Mouse (Mus musculus) left cerebral cortex, adult 18-20 months (tissue): ENCODE data around the gene Pdzph1. TPM values are rescaled to one million over a fixed set of nuclear protein-coding genes. Genes with fewer than 3 reads are reported as not detected.

ENCODE experiments used
- DNase-seq, 2 experiments: peaks; one replicate each; pipeline ENCODE4 v3.0.0; 2021 to 2022; ENCODE audit warnings: low spot score in 2 of 2, mixed read lengths in 1 of 2
- total RNA-seq, 2 experiments: library from RNA; stranded (reverse); gene quantifications; 2 replicates each; pipeline ENCODE4 v1.2.3; 2021

The Pdzph1 gene
- total RNA-seq, 2 experiments from 2014 or later: 5.1 to 6.0 TPM

DNA sequence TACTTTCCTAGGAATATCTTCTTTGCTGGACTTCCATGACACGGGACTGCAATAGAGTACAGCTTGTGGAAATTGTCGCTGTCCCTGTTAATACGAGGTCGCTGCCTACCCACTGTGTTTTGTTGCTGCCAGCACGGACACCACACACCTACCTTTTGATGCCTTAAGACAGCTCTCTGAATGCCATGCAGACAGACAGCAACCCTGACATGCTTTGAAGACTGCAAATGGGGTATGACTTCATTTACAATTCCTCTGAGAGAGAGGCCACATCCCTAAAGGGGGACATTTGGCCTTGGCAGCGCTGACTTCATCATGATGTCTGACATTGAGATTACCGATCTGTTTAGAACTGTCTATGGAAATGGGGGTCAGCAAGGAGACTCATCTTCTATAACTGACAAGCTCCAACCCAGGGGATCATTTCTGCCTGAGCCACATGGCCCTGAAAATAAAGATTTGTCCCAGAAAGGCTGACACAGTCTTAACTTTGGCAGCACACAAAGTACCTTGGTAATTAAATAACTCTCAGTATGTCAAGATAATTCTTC lies 67.8 kb downstream of the Pdzph1 start:
- no peak for DNase-seq

DNA sequence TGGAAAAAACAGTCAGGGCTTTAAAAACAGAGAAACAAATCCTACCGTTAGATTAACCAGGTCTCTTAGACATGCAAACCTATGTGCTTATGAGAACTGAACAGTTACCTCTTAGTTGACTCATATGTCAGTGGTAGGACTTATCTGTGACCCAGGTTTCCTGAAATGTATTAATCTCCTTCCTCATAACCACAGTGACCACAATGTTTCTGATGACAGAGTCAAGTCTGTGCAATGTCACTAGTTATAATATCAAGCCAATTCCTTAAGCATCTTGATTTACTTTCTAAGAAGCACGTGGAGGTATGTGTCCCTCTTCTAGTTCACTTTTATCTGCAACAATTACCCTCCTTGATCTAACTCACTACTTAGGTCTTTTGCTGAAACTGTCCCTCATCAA lies 68.4 kb downstream of the Pdzph1 start:
- no peak for DNase-seq

DNA sequence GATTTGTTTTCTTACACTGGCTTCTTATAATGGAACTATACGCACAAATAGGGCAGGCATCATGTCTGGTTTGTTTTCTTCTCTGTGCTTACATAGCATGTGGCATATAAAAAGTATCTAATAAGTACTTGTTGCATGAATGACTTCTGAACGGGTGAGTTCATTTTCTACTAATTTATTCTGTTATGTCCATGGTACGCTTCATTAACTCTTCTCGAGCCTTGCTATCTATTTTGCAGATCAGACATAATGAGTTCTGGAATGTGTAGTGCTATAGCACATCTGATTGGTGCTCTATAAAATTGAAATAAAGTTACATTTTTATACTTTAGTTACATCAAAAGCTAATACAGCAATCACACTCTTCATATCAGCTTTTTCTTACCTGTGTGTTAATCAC lies 71.2 kb downstream of the Pdzph1 start:
- no peak for DNase-seq

DNA sequence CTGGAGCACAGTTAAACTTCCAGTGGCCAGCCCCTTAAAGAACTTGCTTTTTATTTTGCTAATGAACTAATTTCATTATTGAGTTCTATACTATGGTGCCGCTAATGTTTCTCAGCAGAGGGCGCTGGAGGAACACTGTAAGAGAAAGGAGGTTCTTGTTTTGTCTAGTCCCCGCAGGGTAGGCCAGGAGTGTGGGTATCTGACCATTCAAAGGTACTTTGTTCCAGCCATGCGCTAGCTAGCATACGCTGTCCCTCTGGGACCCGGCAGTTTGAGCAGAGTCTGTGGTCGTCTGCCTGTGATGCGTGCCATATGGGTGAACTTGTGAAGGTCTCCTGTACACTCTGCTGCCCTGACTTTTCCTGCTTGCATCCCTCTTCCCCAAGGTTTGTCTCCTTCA lies 72.1 kb downstream of the Pdzph1 start:
- peak; percentile 35 to 47 for DNase-seq

DNA sequence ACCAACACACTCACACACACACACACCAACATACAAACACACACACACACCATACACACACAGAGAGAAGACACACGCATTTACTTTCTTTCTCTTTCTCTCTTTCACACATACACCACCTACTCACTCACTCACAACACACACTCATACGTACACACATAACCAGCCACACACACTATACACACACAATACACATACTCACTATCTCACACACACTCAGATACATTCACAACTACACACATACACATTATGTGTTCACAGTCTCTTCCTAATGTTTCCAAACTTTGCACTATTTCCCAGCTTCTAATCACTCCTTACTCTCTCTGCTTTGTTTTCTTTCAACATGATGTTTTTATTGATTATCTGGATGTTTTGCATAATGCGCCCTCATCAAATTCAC lies 72.6 kb downstream of the Pdzph1 start:
- no peak for DNase-seq

DNA sequence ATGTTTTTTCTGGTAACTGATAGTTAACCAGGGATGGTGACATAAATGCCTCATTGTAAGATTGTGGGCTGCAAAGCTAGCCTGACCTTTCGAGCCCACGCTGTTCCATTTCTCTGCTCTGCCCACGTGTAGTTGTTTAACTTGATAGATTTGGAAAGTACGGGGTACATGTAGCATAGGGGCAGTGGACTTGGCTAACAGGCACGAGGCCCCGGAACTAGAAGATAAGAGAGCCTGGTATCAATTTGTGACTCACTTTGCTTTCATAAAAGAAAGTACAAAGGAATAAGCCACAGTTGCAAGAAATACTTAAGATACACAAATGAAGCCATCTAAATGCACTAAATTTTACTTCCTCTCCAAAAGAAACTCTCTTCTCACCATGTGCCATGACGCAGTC lies 79.6 kb downstream of the Pdzph1 start:
- DNase-seq: no peak

DNA sequence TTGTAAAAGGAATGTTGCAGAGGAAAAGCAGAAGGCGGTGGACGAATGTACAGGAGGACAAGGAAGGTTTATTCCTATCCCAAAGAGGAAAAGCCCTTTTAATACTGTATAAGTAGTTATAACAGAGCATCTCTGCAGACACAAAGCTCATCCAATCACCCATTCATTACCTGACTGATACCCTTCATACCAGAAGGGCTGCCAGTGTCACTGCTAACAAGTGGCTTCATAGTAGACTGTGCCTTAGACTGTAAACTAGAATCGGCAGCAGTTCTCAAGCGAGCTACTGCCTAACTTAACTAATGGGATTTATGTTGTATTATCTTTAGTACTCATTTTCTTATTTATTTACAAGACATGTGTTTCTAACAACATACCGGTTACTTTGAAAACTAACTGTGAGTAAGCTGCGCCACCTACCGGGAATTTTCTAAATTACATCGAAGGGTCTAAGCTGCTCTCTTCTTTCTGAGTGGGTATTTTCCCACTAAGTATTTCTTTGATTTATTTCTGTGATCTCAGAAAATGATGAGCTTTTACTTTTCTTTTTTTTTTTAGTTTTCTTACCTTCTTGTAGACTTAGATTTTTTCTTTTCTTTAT lies 82.0 kb downstream of the Pdzph1 start:
- peak; percentile 45 to 70 for DNase-seq

DNA sequence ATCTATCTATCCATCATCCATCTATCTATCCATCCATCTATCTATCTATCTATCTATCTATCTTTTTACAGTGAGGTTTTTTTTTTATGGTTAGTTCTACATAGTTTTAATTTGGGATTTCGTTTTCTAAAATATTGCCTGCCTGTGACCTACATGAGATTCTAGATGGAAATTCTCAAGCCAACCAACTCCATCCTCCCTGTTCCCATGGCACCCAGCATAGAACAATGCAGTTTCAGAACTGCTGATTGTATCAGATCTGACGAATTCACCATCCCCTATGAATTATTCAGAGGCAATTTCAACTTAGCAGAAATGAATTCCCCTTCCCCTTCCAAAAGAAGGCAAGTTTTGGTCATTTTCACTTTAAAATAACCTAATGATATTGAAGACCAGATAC lies 85.2 kb downstream of the Pdzph1 start:
- DNase-seq: no peak

DNA sequence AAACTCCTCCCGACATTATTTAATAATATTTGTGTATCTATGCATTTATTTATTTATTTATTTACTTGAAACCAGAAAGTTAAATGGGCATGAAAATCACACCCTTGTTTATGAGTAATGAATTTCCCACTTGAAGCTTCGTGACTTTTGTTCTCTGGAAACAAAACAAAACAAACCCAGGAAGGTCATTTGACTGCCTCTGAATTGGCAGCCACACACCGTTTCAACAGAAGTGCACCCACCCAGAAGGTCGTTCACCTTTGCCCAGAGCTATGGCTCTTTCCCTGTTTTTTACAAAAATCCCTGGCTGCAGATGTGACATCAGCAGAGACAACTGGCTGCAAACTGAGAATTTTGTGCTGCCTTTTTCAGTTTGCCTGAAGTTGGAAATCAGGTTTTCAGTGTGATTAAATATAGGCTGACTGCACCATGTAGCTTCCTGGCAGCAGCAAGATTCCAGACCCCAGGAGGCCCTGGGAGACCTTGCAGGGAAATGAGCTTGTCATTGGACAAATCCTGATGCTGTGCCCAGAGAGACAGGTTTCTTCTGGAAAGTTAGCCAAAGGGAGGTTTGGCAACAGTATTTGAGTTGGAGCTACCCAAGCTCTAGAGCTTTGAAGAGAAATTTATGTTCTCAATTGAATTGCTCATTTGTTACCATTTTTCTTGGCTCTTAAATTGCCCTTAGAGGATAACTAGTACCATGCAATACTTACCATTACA lies 99.5 kb downstream of the Pdzph1 start:
- no peak for DNase-seq

DNA sequence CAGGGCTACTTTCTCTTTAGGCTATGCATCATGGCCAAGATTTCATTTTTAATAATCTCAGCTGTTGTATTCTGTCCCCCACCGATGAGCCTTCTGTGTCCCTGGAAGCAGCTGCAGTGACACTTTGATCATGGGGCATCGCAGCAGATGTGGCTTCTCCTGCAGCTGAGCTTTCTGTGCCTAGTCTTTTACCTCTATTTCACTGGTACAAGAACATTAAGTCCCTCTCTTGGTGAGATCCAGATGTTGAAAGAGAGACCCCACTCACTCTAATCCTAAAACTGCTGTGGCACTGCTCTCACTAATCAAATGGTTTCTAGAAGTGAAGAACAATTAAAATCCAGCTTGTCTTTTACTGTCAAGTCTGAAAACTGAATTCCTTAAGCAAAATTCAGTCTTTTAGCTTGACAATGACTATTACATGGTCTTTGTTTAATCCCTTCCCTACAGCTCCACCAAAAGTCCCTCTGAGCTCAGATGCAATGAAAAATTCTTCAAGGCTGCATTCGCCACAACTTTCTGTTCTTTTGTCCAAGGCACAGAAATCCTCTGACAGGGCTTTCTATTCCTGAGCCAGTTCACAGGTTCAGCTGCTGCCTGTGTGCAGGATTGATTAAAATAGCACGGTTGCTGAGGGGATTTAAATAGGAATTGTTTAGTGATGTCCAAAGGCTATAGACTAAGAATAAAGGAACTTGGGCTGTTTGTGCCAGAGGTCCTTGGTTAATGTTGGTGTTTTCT lies 101.1 kb downstream of the Pdzph1 start:
- DNase-seq: no peak

DNA sequence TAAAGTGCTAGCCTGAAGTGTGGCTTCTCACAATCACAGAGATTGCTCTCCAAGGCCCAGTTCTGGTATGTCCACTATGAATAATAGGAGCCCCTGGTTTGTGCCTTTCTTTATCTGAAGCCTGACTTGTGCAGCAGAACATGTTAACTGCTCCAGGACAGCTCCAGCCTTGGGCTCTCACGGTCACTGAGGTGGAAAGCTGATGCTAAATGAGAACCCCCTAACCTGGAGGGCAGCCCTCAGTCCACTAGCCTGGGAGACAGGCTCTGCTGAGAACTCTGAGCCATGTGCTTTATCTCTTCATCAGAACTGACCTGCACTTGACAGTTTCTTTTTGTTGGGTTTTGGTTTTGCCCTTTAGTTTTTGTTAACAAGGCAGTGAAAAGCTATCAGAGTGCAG lies 106.8 kb downstream of the Pdzph1 start:
- no peak for DNase-seq

DNA sequence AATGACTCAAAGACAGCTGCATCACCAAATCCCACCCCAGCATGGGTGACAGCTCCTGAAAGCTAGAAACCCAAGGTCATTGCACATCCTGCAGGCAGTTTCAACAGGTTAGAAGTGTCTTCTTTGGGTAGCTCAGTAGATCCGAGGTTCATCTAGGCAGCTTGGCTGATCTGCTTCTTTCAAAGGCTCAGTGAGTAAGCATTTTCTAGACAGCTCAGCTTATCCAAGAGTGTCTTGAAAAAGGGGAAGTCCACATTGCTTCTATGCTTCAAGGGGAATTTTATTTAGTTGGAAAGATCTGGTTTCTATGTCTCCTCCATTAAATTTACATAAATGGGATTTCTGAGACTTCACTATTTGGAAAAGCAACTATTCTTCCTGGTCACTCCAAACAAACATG lies 117.8 kb downstream of the Pdzph1 start:
- DNase-seq: no peak

DNA sequence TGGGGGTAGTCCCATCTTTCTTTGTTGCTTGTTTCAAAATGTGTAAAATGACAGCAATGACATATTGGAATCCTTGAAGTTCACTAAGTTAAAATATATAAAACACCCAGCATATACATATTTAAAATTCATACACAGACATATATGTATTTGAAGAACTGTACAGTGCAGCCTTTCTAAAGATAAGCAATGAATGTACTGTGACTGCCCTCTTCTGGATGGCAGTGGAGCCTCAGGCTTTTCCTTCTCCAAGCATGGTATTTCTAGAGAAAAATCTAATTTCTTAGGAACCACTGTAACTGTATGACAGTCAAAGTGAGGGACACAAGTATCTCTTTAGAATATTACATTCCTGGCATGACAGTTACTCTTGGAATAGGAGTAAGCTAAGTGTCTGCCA lies 120.4 kb downstream of the Pdzph1 start:
- peak; percentile 7 to 18 for DNase-seq

Other genes starting within 250 kb of the Pdzph1 start
- 10 to 100 TPM; 10.5 to 11.2 TPM for gene Nudt12, start 22.0 kb upstream of the Pdzph1 start, total RNA-seq